Mouse (Mus musculus): ENCODE measurements around the gene Gm38431.
A peak's percentile ranks its signal among the peaks of the same experiment; 100 is the strongest.

Gene Gm38431

DNA sequence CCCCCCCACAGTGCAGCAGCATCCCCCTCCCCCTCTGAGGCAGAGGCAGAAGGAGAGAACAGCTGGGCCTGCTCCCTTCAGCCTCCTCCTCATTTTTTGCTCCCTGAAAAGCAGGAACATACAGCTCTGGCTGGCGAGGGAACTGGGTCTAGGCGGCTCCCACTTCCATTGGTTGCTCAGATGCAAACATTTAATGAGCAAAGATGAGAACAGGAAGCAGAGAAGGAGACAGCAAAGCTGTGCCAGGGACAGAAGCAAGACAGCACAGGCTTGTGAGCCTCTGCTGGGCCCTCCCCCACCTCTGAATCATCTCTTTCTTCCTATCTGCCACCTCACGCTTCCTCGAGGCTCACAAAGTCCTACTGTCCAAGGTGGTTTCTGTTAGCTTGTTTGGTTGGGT is 50.5 kb downstream of the Gm38431 start:
- DNase-seq (ENCODE audit: low spot score), result no peak

DNA sequence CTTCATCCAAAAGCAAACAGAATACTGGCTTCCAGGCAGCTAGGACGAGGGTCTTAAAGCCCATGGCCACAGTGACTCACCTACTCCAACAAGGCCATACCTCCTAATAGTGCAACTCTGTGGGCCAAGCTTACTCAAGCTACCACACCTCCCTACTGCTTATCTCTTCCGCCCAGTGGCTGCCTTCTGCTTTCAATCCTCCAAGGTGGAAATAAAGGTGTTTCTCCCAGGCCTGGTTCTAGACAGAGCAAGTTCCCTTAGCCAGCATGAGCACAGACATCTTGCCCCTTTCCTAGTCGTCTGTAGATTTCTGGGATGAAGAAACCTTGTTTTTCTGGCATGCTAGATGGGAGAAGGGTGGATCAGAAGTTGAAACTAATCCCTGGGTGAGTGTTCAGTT is 52.0 kb downstream of the Gm38431 start:
- DNase-seq (ENCODE audit: low spot score), result no peak

DNA sequence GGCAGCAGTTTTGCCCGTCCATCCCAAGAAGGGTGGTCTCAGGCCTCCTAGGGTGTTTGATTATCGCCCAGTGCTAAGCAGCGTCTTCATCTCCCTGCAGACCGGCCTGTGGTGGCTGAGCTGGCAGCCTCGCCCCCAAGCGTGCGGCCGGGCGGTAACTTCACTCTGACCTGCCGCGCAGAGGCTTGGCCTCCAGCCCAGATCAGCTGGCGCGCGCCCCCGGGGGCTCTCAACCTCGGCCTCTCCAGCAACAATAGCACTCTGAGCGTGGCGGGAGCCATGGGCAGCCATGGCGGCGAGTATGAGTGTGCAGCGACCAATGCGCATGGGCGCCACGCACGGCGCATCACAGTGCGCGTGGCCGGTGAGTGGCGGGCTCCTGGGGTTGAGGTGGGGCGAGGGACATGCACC is 54.3 kb downstream of the Gm38431 start:
- DNase-seq (ENCODE audit: low spot score), result no peak

DNA sequence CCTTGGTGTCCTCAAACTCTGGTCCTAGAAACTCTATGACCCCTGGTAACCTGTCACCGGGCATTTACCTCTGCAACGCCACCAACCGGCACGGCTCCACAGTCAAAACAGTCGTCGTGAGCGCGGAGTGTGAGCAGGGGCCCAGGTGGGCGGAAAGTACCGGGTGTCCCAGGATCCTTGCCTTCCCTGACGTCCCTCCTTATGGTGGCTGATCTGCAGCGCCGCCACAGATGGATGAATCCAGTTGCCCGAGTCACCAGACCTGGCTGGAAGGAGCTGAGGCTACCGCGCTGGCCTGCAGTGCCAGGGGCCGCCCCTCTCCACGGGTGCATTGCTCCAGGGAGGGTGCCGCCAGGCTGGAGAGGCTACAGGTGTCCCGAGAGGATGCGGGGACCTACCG is 55.1 kb downstream of the Gm38431 start:
- no peak for DNase-seq (ENCODE audit: low spot score)

DNA sequence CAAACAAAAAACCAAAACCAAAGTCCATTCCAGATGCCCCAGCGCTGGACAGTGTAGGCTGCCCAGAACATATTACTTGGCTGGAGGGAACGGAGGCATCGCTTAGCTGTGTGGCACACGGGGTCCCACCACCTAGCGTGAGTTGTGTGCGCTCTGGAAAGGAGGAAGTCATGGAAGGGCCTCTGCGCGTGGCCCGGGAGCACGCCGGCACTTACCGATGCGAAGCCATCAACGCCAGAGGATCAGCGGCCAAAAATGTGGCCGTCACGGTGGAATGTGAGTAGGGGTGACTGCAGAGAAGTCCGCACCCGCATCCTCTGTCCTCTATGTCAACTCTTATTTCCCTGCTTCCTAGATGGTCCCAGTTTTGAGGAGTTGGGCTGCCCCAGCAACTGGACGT is 55.6 kb downstream of the Gm38431 start:
- no peak for DNase-seq (ENCODE audit: low spot score)

DNA sequence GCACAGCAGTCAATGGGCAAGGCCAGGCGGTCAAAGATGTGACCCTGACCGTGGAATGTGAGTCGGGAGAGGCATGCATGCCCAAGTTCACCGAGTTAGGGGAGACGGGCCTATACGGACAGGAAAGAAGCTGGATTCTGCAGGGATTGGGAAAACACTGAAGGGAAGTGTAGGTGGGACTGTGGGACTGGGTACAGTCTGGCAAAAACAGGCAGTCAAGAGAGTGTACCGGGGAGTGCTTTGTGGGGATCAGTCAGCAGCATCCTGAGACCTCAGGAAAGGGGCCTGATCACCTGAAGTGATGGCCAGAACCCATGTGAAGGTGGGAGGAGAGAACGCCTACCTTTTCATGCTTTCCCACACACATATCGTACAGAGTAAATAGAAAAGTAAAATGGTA is 56.2 kb downstream of the Gm38431 start:
- DNase-seq (ENCODE audit: low spot score), result no peak

DNA sequence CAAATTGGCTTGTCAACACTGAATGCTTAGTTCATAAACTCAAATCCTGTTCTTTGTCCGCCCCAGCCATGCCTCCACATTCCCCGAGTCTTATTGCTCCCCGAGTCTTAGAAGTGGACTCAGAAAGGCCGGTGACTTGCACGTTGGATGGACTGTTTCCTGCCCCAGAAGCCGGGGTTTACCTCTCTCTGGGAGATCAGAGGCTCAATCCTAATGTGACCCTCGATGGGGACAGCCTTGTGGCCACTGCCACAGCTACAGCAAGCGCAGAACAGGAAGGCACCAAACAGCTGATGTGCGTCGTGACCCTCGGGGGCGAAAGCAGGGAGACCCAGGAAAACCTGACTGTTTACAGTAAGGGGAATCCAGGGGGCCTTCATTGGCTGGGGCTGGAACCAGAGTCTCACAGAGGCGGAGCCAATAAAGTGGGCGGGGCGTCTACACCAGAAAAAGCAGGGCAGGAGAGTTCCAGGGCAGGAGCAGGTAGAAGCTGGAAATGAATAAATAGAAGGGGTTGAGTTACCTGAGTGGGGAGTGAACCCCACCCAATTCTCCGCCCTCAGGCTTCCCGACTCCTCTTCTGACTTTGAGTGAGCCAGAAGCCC is 57.2 kb downstream of the Gm38431 start:
- no peak for DNase-seq (ENCODE audit: low spot score)

DNA sequence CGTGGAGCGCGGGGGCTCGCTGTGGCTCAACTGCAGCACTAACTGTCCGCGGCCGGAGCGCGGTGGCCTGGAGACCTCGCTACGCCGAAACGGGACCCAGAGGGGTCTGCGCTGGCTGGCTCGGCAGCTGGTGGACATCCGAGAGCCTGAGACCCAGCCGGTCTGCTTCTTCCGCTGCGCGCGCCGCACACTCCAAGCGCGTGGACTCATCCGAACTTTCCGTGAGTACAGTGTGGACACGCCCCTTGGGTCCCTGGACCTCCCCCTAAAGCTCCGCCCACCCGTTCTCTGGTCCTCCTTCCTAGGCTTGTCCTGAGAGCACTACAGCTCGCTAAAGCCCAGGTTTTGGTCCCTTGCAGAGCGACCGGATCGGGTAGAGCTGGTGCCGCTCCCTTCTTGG is 58.7 kb downstream of the Gm38431 start:
- peak; percentile 48 for DNase-seq (ENCODE audit: low spot score)

DNA sequence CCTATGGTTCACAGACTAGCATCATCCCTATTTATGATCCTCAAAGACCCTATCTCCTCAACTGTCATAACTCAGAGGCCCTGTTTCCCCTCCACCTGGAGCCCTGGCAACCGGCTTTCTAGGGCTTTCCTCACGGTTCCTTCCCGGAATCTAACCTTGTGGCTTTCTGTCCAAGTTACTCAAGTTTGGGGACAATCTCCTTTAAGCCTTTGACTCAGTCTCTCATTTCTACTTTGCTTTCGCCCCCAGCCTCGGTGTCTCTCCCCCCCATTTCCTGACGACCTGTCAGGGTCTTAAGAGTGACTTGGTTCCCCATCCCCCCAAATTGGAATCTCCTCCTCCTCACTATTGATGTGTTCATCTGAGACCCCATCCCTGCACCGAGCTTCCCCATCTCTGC is 59.3 kb downstream of the Gm38431 start:
- no peak for DNase-seq (ENCODE audit: low spot score)

DNA sequence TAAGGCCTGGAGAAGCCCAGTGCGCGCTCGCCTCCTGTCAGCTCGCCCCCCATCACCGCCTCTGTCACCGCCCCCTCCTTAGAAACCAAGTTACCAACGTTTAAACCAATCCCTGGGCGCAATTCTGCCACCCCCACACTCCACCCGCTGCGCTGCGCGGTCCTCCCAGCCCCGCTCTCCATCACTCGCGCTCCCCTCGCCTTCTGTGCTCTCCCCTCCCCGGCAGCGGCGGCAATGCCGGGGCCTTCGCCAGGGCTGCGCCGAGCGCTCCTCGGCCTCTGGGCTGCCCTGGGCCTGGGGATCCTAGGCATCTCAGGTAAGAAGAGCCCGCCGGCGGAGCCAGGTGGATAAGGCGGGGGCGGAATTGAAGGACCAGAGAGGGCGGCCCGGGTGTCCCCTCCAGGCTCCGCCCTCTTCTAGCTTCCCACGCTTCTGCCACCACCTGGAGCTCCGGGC is 59.9 kb downstream of the Gm38431 start, which contains the start of gene Icam5:
Icam5 (plus strand) TSS at position 178 of the 456 bp plus-strand sequence.
- DNase-seq (ENCODE audit: low spot score), result no peak

DNA sequence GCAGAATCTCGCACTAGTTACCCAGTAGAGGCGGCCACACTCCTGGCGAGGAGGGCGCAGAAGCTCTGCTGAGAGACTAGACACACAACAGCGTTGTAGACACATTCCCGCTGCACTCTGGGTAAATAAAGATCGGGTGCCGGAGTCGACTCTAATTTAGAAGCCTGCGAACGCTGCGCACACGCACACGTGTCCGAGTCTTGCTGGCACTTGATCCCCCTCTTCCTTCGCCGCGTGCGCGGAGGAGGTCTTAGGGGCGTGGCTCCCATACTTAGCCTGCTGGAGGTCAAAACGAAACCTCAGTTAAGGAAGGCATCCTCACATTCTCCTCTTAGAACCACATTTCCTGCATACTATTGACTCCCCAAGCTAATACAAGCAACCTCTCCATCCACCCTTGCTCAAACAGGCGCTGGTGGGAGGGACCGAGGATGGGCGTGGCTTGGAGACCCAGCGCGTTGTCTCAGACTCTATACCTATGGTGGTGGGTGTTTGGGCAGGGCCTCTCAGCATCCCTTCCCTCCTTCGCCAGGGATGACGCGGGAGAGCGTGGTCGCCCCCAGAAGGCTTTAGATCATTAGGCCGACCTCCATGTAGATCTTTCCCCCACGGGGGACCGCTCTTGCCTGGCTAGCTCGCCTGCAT is 60.4 kb downstream of the Gm38431 start:
- DNase-seq (ENCODE audit: low spot score), result no peak

DNA sequence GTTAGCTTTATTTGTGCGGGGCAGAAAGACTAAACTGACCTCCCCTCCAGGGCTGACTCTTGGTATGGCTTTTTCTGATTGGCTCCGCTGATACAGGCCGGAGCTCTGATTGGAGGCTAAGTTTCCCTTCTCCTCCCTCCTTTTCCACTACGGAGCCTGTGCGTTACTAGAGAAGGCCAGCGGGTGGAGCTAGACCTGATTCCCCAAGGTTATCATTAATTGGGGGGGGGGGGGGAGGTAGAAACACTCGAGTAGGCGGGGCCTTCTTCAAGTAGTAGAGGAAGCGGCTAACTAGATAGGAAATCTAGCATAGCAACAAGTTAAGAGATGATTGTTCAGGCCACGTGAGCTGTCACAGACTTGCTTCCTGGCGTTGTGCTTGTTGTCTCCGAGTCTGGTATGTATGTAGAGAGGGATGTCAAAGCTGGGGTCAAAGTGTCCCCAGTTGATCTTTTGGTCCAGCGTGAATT is 61.0 kb downstream of the Gm38431 start:
- peak; percentile 47 for DNase-seq (ENCODE audit: low spot score)

DNA sequence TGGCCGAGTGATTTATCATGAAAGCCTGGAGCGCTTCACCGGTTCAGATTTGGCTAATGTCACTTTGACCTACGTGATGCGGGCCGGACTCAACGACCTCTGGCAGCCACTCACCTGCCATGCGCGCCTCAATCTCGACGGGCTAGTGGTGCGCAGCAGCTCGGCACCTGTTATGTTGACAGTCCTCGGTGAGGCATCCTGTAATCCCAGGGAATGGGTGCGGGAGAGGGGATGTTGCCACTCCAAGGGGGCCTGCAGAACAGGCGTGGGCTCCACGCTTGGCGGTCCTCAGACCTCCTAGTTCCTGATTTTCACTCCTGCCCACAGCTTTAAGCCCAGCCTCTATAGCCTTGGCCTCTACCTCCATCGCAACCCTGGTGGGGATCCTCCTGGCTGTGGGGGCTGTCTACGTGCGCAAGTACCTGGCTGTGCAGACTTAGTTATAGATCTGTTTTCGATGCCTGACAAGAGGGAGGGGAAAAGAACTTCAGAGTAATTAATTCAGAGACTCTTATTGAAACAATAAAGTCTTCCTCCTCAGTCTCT is 61.7 kb downstream of the Gm38431 start:
- DNase-seq (ENCODE audit: low spot score), result no peak

DNA sequence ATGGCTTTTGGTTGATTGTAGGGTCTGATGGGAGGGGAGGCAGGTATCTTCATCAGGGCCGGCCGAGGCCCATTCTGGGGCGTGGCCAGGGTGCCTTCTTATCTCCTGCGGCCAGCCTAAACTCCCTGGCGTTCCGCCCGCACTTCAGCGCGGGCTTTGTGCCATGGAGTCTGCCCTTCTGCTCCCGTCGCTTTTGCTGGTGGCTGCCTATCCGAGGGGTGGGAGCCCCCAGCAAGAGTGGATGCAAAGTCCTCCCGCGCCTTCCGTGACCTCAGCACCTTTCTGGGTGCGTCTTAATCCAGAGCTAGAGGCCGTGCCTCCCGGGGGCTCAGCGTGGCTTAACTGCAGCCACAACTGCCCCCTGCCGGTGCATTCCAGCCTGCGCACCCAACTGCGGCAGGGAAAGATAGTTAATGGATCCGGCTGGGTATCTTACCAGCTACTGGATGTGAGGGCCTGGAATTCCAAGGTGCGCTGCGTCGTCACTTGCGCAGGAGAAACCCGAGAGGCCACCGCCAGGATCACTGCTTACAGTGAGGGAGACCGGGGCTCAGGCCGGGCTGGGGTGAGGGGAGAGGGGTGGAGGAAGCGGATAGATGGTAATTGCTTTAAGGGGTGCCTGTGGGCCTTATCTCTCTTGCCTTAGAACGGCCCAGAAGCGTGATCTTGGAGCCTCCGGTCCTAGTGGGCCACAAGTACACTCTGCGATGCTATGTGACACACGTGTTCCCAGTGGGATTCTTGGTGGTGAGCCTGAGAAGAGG is 62.3 kb downstream of the Gm38431 start, which contains the start of gene Icam4:
Icam4 (plus strand) TSS at position 83 of the 764 bp plus-strand sequence.
- peak; percentile 64 for DNase-seq (ENCODE audit: low spot score)

DNA sequence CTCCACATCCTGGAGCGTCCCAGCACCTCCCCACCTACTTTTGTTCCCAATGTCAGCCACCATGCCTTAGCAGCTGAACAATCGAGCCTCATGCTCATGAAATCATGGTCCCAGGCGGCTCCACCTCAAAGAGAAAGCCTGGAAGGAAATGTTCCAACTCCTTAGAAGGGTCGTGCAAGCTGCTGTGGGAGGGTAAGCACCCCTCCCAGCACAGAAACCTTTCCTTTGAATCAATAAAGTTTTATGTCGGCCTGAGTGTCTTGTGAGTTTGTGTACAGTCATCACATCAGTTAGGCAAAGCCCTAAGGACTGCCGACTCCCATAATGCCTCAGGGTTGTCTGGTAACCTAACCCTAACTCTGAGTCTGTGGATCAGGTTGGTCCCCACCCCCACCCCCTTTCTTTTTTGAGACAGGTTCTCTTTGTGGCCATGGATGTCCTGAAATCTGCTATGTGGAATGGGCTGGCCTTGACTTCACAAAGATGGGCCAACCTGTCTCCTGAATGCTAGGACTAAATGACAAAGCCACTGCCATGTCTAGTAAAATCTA is 63.2 kb downstream of the Gm38431 start:
- DNase-seq (ENCODE audit: low spot score), result no peak

DNA sequence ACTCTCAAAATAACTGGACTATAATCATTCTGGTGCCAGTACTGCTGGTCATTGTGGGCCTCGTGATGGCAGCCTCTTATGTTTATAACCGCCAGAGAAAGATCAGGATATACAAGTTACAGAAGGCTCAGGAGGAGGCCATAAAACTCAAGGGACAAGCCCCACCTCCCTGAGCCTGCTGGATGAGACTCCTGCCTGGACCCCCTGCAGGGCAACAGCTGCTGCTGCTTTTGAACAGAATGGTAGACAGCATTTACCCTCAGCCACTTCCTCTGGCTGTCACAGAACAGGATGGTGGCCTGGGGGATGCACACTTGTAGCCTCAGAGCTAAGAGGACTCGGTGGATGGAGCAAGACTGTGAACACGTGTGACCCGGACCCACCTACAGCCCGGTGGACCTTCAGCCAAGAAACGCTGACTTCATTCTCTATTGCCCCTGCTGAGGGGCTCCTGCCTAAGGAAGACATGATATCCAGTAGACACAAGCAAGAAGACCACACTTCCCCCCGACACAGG is 64.0 kb downstream of the Gm38431 start:
- DNase-seq (ENCODE audit: low spot score), result no peak

DNA sequence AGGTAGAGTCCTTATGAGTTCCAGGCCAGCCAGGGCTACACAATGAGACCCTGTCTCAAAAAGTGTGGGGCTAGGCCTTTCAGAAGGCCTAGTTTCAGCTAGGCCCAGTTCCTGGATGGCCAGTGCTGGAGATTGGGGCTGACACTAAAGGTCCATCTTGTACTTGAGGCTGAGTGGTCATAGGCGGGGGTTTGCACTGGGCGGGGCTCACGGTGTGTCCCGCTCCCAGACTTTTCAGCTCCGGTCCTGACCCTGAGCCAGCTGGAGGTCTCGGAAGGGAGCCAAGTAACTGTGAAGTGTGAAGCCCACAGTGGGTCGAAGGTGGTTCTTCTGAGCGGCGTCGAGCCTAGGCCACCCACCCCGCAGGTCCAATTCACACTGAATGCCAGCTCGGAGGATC is 64.9 kb downstream of the Gm38431 start:
- DNase-seq (ENCODE audit: low spot score), result no peak

DNA sequence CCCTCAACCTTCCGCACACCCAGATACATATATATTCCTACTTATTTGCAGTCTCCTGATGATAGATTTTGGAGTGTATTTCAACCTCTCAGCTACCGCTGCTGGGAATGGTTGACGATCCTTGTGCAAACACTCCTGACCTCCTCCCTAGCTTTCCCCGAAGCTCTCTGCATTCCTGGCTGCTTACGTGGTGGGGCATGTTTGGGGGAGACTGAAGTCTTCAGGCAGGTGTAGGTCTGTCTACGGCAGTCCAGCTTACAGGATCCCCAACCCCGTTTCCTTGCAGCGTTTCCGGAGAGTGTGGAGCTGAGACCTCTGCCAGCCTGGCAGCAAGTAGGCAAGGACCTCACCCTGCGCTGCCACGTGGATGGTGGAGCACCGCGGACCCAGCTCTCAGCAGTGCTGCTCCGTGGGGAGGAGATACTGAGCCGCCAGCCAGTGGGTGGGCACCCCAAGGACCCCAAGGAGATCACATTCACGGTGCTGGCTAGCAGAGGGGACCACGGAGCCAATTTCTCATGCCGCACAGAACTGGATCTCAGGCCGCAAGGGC is 66.5 kb downstream of the Gm38431 start:
- DNase-seq (ENCODE audit: low spot score), result no peak

DNA sequence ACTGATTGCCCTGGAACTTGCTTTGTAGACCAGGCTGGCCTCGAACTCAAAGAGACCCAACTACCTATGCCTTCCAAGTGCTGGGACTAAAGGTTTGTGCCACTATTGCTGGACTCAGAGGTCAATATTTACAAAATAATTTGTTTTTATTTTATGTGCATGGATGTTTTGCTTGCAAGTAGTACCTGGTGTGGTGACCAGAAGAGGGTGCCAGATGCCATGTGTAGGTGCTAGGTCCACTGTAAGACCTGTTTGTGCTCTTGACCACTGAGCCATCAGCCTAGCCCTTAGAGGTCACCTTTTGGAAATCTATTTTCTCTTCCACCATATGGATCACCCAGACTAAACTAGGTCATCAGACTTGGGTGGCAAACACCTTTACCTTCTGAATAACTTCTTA is 69.1 kb downstream of the Gm38431 start:
- DNase-seq (ENCODE audit: low spot score), result no peak

DNA sequence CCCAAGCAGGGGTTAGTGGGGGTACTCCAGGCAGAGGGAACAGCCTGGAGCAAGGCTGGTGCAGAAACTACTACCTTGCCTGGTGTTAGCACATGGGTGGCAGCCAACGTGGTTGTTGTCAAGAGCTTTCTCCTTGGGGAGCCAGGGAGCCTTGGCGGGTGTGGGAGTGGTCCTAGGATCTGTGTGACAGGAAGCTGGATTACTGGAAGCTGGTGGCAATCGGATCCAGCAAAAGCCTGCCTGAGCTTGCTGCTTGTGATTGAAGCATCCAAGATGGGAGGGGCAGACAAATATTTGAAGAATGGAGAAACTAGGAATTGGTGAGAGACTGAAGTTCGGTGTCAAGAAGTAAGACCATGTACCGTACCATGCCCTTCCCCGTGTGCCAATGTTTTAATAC is 69.5 kb downstream of the Gm38431 start:
- no peak for DNase-seq (ENCODE audit: low spot score)

DNA sequence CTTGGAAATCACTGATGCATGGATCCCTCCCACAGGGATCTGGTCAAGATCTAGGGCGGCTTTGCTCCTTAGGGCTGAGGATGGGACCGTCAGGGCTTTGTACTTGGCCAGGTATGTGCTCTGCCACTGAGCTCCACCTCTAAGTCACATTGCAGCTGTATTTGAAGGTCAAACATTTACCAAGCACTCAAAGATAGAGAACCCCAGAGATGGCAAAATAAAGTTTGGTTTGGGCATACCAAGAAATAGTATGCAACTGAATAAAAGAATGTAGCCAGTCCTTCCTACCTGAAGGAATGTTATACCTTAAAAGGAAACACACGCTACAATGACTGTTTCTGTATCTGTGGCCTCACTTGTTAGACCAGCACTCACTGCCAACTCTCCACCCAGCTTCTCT is 70.4 kb downstream of the Gm38431 start:
- no peak for DNase-seq (ENCODE audit: low spot score)

DNA sequence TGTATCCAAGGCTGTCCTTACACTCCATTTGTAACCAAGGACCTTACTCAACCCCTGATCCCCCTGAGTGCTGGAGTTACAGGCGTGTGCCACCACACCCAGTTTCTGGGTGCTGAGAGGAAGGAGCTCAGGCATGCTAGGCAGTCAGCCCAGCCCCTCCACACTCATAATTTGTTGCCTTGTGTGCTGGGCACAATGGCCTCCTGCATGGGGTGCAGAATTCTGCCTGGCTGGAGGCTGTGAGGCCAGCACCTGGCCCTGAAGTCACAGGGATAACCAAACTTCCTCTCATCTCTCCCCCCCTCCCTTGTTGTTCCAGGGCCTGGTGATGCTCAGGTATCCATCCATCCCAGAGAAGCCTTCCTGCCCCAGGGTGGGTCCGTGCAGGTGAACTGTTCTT is 73.2 kb downstream of the Gm38431 start:
- DNase-seq (ENCODE audit: low spot score), result no peak

Measured in ovary, postnatal 10 days (tissue).